Comparison of ENCODE assay signal across 35 mouse cellular contexts in the genomic region with DNA sequence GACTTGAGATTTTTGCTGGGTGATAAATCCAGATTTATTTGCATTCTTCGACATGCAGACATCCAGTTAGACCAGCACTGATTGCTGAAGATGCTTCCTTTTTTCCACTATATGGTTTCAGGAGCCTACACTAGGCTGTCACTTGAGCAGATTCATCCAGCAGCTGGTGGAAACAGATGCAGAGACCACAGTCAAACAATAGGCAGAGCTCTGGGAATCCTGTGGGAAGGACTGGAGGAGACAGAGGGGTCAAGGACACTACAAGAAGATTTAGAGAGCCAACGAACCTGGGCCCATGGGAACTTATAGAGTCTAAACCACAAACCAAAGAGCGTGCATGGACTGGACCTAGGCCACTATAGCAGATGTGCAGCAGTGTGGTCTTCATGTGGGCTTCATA.
"Had no signal": no experiment of that assay in that cellular context is flagged by ENCODE, and none has a peak within 500 bp of the region (broad histone marks: within the 10 kb centered on the region; RNA-seq: fewer than 3 reads in every experiment).

No protein-coding gene starts in this region.

- H3K4me2 ChIP-seq: heart, embryonic 11.5 days; heart, embryonic 13.5 days; heart, embryonic 15.5 days; hindbrain, embryonic 12.5 days; hindbrain, embryonic 13.5 days; hindbrain, embryonic 14.5 days; hindbrain, embryonic 15.5 days; intestine, embryonic 15.5 days; kidney, embryonic 15.5 days had no signal

- H3K4me1 ChIP-seq: heart, embryonic 10.5 days; heart, embryonic 13.5 days; heart, embryonic 15.5 days; hindbrain, embryonic 10.5 days; hindbrain, embryonic 12.5 days; intestine, embryonic 15.5 days; kidney, embryonic 15.5 days had no signal

- H3K27me3 ChIP-seq: heart, embryonic 13.5 days; heart, embryonic 15.5 days; hindbrain, embryonic 12.5 days; hindbrain, embryonic 13.5 days; hindbrain, embryonic 15.5 days; intestine, embryonic 15.5 days; kidney, embryonic 15.5 days had no signal

- H3K9me3 ChIP-seq: heart, embryonic 10.5 days; heart, embryonic 13.5 days; heart, embryonic 15.5 days; hindbrain, embryonic 10.5 days; hindbrain, embryonic 12.5 days; hindbrain, embryonic 13.5 days; hindbrain, embryonic 15.5 days; intestine, embryonic 15.5 days; kidney, embryonic 15.5 days had no signal

- H3K9ac ChIP-seq: heart, embryonic 13.5 days; heart, embryonic 15.5 days; hindbrain, embryonic 12.5 days; hindbrain, embryonic 13.5 days; hindbrain, embryonic 14.5 days; hindbrain, embryonic 15.5 days; intestine, embryonic 15.5 days; kidney, embryonic 15.5 days had no signal

- H3K27ac ChIP-seq: heart, embryonic 10.5 days; heart, embryonic 13.5 days; heart, embryonic 15.5 days; hindbrain, embryonic 10.5 days; hindbrain, embryonic 12.5 days; hindbrain, embryonic 13.5 days; hindbrain, embryonic 14.5 days; hindbrain, embryonic 15.5 days; hindbrain, postnatal 0 days; intestine, embryonic 15.5 days; kidney, embryonic 15.5 days; kidney, postnatal 0 days; layer of hippocampus, adult 2 months; left cerebral cortex, adult 2 months had no signal

- H3K4me3 ChIP-seq: heart, embryonic 10.5 days; heart, embryonic 13.5 days; heart, embryonic 15.5 days; hindbrain, embryonic 10.5 days; hindbrain, embryonic 12.5 days; hindbrain, embryonic 13.5 days; hindbrain, embryonic 15.5 days; intestine, embryonic 15.5 days; kidney, embryonic 15.5 days; layer of hippocampus, adult 2 months; left cerebral cortex, adult 2 months had no signal

- ATAC-seq: hindbrain, embryonic 16.5 days; hindbrain, postnatal 0 days; inflammation-experienced regulatory T-cells, adult 6 months; intestine, embryonic 15.5 days; intestine, embryonic 16.5 days; intestine, postnatal 0 days had no signal

- DNase-seq: heart, postnatal 10 days; heart, postnatal 14 days; heart, postnatal 36 days; heart, postnatal 4 days; kidney, adult 11 months; kidney, adult 18-20 months; kidney, adult 2 months; kidney, adult 8-10 months; kidney, adult 9 months; kidney, postnatal 10 days; kidney, postnatal 14 days; kidney, postnatal 25 days; kidney, postnatal 36 days; kidney, postnatal 4 days; layer of hippocampus, adult 9-11 months; layer of hippocampus, postnatal 36 days had no signal

- H3K36me3 ChIP-seq: heart, embryonic 10.5 days; heart, embryonic 13.5 days; heart, embryonic 15.5 days; hindbrain, embryonic 10.5 days; hindbrain, embryonic 12.5 days; hindbrain, embryonic 13.5 days; hindbrain, embryonic 15.5 days; intestine, embryonic 15.5 days; kidney, embryonic 15.5 days had no signal
